Mouse (Mus musculus) induced T-regulatory cell, adult 2 months (primary cell): ENCODE measurements at regions not wholly inside any gene's neighbourhood (a gene's known extent, or its start where the extent isn't known, plus 50 kb on each side); places are given as distances from the start of the nearest gene placed in this dataset.
A peak's percentile ranks its signal among the peaks of the same experiment; 100 is the strongest.

Experiments
- DNase-seq: peaks from one replicate; pipeline ENCODE4 v3.0.0-alpha.2; 2012; ENCODE audit warnings: low read depth

- no peak for DNase-seq
Observed at GRCm38 (mm10) chr13:110991121-110991520, 263.7 kb upstream of the Actbl2 start.

DNA sequence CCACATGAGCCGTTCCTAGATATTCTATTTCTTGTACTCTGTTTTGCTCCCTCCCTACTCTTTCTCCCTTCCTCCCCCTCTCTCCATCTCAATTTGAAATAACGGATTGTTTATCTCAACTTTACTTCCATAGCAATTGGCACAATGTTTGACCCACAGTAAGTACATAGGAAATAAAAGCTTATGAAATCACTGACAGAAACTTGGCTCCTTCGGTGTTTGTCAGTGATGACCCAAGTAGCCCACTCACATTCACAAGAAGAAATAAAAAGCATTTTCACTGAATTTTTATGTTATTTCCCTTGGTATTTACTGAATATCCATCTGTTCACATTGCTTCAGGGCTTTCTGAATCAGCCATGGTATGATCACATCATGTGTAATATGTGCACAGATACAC is 260.2 kb upstream of the Actbl2 start:
- DNase-seq: no peak

DNA sequence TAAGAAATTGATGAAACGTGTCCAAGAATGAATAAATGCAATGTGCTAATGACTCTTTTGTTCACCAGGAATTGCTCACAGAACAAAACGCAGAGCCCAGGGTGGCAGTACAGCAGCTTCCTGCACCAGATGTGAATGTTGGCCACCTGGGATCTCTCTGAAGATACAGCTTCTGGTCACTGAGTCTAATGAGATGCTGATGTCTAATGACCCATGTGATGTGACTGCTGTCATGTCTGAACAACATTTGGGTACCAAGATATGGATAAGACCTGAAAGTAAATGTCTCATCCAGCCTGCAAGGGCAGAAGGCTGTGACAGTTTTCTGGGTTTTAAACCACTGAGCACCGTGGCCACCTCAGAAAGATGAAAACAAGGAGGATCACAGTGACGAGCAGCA is 252.1 kb upstream of the Actbl2 start:
- DNase-seq: no peak

DNA sequence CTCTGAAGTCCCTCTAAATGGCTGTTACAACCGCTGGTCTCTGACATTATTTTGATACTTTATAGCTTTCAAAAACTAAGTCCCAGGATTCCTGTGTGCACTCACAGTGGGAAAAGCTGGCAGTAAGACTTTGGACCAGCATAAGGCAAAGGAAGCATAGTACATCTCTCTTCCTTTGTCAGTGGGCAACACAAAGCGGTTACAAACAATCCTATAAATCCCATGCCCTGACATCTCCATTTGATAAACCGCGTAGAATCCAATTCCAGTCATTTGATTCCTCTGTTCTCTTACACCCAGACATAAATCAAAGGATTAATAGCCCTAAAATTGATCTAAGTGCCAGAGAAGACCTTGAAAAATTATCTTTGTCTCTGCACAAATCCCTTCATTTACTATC is 240.7 kb upstream of the Actbl2 start:
- DNase-seq: no peak

DNA sequence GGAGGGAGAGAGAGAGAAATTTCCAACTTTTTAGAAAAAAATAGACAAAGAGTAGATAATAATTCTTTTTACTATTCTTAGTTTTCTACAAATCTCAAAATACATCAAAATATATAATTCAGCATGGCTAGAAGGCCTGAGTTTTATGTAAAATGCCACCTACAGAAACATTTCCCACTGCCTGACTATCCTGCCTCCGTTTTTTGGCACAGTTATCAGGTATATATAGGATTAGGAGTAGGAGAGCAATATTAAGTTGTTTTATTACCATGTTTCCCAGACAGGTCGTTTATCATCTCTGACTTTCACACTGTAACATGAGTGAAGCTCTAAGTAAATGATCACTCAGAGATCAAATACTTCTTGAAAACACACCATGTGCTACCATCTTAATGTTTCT is 224.7 kb upstream of the Actbl2 start:
- DNase-seq: no peak

GRCm38 (mm10) chr13:111031633-111032032 is 223.2 kb upstream of the Actbl2 start:
- DNase-seq: no peak

GRCm38 (mm10) chr13:111043637-111044036 is 211.2 kb upstream of the Actbl2 start:
- peak; percentile 3 for DNase-seq

- DNase-seq: no peak
Observed at GRCm38 (mm10) chr13:111044328-111045002, 210.3 kb upstream of the Actbl2 start.

DNA sequence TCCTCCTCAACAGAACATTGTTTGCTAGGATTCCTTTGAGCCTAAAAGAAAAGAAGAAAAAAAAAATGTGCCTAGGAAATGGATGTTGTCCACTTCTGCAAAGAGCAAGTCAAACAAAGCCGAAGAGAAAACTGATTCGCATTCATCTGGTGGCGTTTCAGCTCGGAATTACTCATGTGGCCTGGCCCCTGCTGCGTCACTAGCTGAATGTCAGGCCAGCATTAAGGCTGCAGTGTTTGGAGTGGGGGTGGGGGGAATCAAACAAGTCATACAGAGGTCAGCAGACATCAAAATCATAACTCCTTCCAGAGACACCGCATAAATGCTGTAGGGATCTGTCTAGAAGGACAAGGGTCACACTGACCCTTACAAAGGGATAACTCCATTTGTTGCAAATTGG is 204.7 kb upstream of the Actbl2 start:
- no peak for DNase-seq

DNA sequence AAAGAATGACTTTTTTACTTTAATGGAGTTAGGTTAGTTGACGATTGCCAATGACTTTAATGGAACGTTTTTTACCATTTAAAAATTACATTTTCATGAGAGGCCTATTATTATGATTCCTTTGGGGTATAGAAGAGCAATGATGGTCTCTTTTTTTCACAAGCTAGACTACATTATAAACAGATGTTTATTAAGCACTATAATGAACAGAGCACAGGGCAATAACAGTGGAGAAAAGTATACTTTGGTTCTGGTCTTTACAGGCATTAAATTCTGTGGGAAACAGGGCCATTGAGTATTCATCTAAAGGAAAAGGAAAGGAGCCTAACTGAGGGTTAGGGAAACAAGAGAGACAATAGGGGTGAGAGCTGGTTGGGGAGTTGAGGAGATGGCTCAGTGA is 199.0 kb upstream of the Actbl2 start:
- no peak for DNase-seq

DNA sequence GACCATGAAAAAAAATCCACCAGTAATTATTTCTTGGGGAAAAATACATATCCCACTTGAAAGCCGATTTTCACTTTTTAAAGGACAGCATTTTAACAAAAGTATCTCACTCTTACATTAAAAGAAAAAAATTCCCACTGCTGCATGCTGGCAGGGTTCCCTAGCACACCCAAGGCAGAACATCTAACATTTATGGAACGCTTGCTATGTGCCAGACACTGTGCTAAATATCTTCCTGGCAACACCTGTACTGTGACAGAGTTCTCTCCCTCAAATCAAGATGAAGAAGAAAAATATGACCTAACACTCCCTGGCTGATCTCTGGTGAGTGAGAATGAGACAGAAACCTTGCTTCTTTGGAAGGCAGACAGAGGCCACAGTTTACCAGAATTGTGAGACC is 167.1 kb upstream of the Actbl2 start:
- no peak for DNase-seq

GRCm38 (mm10) chr13:111096071-111096470 is 158.7 kb upstream of the Actbl2 start:
- no peak for DNase-seq

DNA sequence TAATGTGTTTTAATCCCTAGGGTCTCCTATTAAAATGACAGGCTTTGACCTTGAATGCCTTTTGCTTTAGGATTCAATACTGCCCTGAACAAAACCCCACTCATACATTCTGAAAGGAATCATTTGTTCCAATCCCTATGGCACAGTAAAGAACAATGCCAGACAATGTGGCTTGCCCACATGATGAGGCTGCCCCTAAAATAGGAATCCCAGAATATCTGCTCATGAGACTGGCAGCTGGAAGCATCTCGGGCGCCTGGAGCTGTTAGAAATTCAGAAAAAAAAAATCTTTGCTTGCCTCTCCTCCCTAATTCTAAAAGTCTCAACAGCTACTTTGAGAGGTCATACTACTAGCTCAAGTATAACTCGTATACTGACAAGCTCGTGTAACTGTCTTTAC is 157.5 kb upstream of the Actbl2 start:
- DNase-seq: no peak

DNA sequence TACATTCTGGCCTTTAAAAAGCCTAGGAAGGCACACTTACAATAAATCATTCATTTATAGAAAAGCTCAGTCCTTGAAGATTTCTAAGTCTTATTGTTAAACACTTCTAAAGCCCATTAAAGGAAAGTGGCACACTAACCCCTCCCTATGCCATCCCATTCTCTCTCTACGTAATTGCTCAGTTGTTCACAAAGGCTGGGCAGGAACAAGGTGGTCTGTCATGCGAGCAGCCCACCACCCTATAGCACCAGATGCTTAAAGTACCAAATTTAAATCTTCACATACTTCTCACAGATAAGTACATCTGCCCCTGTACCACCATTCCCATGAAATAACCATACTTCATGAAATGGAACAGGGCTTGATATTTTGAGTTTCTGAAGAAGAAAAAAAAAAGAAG is 156.1 kb upstream of the Actbl2 start:
- no peak for DNase-seq

- no peak for DNase-seq
Observed at GRCm38 (mm10) chr13:111099252-111099651, 155.6 kb upstream of the Actbl2 start.

DNA sequence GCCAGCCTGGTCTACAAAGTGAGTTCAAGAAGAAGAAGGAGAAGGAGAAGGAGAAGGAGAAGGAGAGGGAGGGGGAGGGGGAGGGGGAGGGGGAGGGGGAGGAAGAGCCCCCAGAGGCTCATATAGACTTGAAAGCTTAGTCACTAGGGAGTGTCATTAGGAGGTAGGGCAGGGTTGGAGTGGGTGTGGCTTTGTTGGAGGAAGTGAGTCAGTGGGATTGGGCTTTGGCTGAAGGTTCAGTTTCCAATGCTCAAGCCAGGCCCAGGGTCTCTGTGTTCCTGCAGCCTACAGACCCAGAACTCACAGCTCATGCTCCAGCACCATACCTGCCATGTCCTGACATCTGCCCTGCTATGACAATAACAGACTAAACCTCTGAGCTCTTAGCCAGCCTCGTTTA is 154.4 kb upstream of the Actbl2 start:
- peak; percentile 4 for DNase-seq

DNA sequence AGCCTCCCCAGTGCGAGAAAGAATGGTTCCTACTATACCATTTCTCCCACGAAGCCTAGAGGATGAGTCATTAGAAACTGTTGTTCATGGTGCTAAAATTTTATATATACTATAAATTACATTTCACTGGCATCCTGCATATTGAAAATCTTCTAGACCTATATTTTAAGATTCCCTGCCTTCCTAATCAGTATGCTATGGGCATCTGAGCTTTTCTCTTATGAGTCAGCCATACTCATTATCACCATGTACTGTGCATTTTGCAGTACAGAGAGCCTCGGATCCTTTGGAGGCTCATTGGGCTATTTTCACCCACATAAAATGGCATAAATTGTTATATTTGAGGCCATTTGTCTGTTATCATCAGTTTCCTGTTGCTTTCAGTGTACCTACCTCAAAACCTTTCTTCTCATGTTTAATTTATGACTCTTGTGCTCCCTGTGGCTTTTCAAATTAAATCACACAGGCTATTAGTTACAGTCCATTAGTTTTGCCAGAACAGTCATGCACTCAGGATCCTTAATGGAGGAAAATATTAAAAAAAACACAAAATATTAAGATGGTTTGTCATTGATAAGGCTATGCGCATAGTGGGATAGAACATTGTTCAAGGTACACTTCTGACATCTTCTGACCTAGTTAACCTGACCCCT is 150.1 kb upstream of the Actbl2 start:
- no peak for DNase-seq

DNA sequence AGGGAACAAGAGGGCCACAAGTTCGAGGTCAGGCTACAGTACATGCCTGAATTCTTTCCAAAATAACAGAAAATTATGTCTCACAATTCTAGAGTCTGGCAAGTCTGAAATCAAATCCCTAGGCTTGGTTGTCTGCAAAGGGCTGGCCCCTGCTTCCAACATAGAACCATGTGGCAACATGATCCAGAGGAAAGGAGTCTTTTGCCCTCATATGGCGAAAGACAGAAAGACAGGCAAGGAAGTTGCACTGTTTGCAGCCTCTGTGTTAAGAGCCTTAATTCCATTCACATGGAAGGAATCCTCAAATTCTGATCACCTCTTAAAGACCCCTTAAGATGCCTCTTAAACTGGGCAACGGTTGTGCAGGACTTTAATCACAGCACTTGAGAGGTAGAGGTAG is 123.7 kb upstream of the Actbl2 start:
- DNase-seq: no peak

GRCm38 (mm10) chr13:111136392-111136791 is 118.4 kb upstream of the Actbl2 start:
- DNase-seq: no peak

DNA sequence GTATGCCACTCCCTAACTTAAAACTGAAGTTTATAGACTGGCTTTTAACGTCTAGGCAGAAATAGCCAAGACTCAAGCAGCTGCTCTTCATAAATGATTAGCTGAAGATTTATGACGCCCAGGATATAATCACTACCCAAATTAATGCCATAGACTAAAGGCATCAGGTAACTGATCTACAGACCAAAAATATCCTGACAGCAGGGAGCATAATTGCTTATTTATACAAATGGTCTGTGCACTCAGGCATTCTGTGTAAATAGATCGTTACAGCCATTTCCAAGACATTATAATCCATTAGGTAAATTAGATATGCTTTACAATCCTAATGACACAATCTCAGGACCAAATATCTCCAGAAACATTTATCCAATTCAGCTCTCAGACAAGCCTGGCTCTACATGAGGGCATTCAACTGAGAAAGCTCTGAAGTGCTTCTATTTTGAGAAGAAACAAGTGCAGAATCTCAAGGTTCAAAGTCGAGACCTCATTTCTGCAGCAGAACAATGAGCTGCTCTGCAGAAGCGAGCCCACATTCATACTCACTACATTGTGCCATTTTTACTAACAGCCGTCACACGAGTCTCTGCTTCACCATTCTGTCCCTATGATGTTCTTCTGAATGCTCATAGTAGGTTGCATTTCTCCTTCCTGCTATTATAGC is 111.9 kb upstream of the Actbl2 start:
- no peak for DNase-seq

GRCm38 (mm10) chr13:111144721-111145120 is 110.1 kb upstream of the Actbl2 start:
- no peak for DNase-seq

DNA sequence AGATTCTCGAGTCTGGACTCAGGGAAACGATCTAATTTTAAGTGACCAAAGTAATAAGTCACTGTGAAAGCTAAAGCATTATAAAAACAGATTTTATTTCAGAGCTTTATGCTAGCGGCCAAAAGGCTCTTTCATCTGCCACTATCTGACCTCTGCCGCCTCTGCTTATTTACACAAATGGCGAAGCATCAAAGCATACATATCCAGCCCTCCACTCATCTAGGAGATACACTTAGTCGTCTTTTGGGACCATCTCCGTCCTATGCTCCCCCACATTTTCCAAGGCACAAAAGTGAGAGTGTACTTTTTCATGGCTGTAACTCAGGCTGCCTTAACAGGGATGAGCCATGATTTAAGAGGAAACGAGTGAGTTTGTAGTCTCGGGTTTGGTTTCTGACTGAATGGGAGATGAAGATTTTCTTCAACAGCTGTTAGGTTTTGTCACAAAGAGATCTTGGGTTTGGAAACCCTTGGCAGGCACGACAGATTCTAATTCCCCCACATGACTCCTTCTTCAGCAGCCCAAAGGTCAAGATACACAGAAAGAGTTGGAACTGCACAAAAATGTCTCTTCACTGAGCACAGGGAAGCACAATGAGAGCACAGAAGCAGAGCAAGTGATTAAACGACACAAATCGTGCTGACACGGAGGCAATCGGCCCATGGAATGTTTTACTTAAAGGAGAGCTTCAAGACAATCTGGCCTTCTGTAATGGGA is 96.7 kb upstream of the Actbl2 start:
- no peak for DNase-seq

DNA sequence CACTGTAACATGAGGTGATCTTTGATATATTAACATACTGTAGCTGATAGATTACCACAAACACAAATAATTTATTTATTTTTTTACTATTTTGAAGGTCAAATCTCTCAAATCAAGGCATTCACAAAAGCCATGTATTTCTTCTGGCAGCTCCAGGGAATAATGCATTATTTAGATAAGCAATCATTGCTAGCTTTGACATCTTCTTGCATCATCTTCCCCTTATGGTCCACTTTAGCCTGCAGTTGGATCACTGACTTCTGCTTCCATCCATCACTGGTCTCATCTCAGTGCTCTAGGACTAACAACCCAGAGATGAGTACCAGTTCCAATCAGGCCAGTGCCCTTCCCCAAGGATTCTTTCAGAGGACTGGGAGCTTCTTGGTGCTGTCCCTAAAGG is 95.3 kb upstream of the Actbl2 start:
- DNase-seq: no peak
